Mouse (Mus musculus) liver, embryonic 14.5 days (tissue): ENCODE data around the gene Gm1043. TPM values are rescaled to one million over a fixed set of nuclear protein-coding genes. Genes with fewer than 3 reads are reported as not detected.

Source experiments
- ATAC-seq: fragments of 200-750 bp; cut with Nextera tagmentation; 2 replicates; pipeline ENCODE4 v1.8.0; 2017; ENCODE audit warnings: moderate number of reproducible peaks, mild to moderate bottlenecking, moderate library complexity; ENCODE audit not compliant: insufficient read depth
- DNase-seq, 3 experiments: peaks; one replicate each; pipeline ENCODE4 v3.0.0-alpha.2; 2012 to 2013; ENCODE audit warnings: low read depth in 3 of 3, low spot score in 3 of 3
- H3K27ac ChIP-seq: fragments of 300-500 bp; sonication (generic); 2 replicates; pipeline ENCODE4 v1.5.1; 2014; ENCODE audit warnings: moderate library complexity, mild to moderate bottlenecking, control low read depth, inconsistent platforms
- H3K27me3 ChIP-seq: fragments of 300-500 bp; sonication (generic); 2 replicates; pipeline ENCODE4 v1.6.1; 2014; ENCODE audit warnings: mild to moderate bottlenecking, low read length, moderate library complexity; ENCODE audit not compliant: control insufficient read depth, insufficient read depth
- H3K36me3 ChIP-seq: fragments of 300-500 bp; sonication (generic); replicated peaks from 2 replicates; pipeline ENCODE4 v1.6.1; 2014; ENCODE audit warnings: low read depth; ENCODE audit not compliant: control insufficient read depth, insufficient read depth
- H3K4me1 ChIP-seq, 2 experiments: fragments of 200-500 bp in 1 of 2; fragments of 300-500 bp in 1 of 2; sonication (generic) in 1 of 2; replicated peaks; 2 replicates each; pipeline ENCODE4 v1.6.1; 2012 to 2014; ENCODE audit warnings: antibody characterized with exemption in 1 of 2, inconsistent platforms in 1 of 2, low read length in 1 of 2; ENCODE audit not compliant: control insufficient read depth in 2 of 2, insufficient read depth in 2 of 2
- H3K4me2 ChIP-seq: fragments of 300-500 bp; sonication (generic); 2 replicates; pipeline ENCODE4 v1.6.1; 2014; ENCODE audit warnings: low read depth, mild to moderate bottlenecking, control low read depth, moderate library complexity
- H3K4me3 ChIP-seq, 2 experiments: fragments of 200-500 bp in 1 of 2; fragments of 300-500 bp in 1 of 2; sonication (generic) in 1 of 2; 2 replicates each; pipeline ENCODE4 v1.5.1; 2012 to 2014; ENCODE audit warnings: low read depth in 2 of 2, low read length in 2 of 2, mild to moderate bottlenecking in 2 of 2, control low read depth in 1 of 2, inconsistent platforms in 1 of 2, moderate library complexity in 1 of 2; ENCODE audit not compliant: insufficient read depth in 1 of 2
- H3K9ac ChIP-seq: fragments of 300-500 bp; sonication (generic); replicated peaks from 2 replicates; pipeline ENCODE4 v1.6.1; 2014; ENCODE audit warnings: mild to moderate bottlenecking, control low read depth, moderate library complexity
- H3K9me3 ChIP-seq: fragments of 300-500 bp; sonication (generic); 2 replicates; pipeline ENCODE4 v1.6.1; 2016; ENCODE audit warnings: low read length, mixed read lengths; ENCODE audit not compliant: control insufficient read depth
- CTCF ChIP-seq: IDR thresholded peaks from 2 replicates; pipeline ENCODE4 v1.5.1; 2016; ENCODE audit warnings: antibody characterized with exemption, low read depth, control low read depth
- EP300 ChIP-seq: IDR thresholded peaks from 2 replicates; pipeline ENCODE4 v1.6.1; 2016; ENCODE audit warnings: antibody characterized with exemption, low read depth
- WGBS: fragments of 180-500 bp; shearing (Covaris S2); extraction: QIAGEN DNeasy Blood & Tissue Kit; methylation state at CpG from one replicate; pipeline ENCODE4 v1.1.7; 2014; ENCODE audit not compliant: insufficient replicate concordance; 5-methylcytosine and 5-hydroxymethylcytosine counted together
- polyA plus RNA-seq, 2 experiments: library from polyadenylated mRNA; depleted of rRNA in 1 of 2; stranded (reverse) in 1 of 2; unstranded in 1 of 2; fragments of >200 nt; fragmentation: Nextera tagmentation in 1 of 2; extraction: Ambion mirVana in 1 of 2; gene quantifications; 2 replicates each; pipeline versions ENCODE4 v1.2.1 to v1.2.3; 2012 to 2014

Gm1043 gene
- polyA plus RNA-seq, 2 experiments = not detected

DNA sequence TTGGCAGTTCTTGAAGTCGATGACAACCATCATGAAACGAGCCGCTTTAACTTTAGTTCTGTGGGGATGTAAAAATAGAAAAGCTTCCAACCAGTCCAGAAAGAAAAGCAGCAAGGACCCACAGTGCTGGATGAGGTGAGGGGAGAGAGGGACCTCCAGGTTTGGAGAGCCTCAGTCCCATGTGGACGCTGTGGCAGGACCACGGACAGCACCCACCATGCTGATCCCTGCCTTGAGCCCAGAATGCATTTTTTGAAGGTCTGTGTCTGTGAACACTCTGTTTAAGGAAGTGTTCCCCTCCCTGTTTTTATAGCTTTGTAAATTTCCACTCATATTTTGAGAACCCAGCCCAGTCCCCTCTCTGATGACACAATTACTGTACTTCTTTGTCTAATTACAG, 172.1 kb downstream of the Gm1043 start:
- H3K9me3 ChIP-seq = no peaks in the 10 kb centered on the region
- no peak overlapping the region for H3K9ac ChIP-seq
- H3K4me3 ChIP-seq = no peak overlapping the region
- WGBS = 34% methylated on average over 5 of the region's 5 CpGs
- ATAC-seq (no peak), DNase-seq (no peak)
- H3K36me3 ChIP-seq = no peaks in the 10 kb centered on the region
- no peak overlapping the region for H3K27ac ChIP-seq
- H3K4me2 ChIP-seq = no peak overlapping the region
- no peaks in the 10 kb centered on the region for H3K4me1 ChIP-seq
- no peaks in the 10 kb centered on the region for H3K27me3 ChIP-seq
- no peak for TF ChIP-seq EP300
- no peak for TF ChIP-seq CTCF

DNA sequence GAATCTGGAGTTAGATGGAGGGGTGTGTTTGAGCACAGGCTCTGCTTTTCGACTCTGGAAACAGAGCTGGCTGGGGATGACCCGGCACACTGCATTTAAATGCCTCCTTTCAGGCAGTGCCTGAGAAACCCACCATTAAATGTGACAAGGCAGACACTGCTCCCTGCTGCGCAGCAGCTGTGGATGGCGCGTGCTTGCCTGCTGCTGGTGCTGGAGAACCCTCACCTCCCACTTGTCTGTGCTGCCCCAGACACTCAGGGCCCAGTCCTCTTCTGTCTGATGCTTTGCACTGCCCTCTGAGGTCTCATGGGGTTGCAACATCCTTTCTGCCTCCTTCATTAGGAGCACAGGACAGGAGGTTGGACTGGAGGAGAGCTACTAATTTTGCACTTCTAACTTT, 176.6 kb downstream of the Gm1043 start:
- Histone ChIP-seq H3K36me3 (no peaks in the 10 kb centered on the region), H3K9ac (no peak overlapping the region), H3K4me1 (no peaks in the 10 kb centered on the region), H3K9me3 (no peaks in the 10 kb centered on the region), H3K4me2 (no peak overlapping the region), H3K4me3 (no peak overlapping the region), H3K27me3 (no peaks in the 10 kb centered on the region), H3K27ac (no peak overlapping the region)
- 69% methylated on average over 5 of the region's 5 CpGs for WGBS
- DNase-seq (no peak), ATAC-seq (no peak)
- TF ChIP-seq CTCF = no peak
- no peak for TF ChIP-seq EP300

DNA sequence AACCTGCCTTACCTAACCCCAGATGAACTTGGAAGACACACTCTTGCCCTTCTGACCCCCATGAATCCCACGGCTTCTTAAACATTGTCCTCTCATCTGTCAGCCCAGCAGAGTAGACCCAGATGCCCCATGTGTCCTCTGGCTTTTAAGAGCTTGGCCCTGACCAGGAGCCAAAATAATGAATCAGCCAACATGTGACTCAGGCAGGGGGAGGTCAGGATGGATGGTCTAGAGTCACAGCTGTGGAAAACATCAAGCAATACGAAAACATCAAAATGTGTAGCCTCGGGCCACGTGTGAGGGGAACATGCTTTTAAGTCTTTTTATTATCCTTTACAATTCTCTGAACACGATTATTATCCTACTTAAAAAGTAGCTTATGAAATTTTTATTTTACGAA, 178.6 kb downstream of the Gm1043 start:
- H3K27me3 ChIP-seq = no peaks in the 10 kb centered on the region
- ATAC-seq (no peak), DNase-seq (no peak)
- H3K36me3 ChIP-seq = no peaks in the 10 kb centered on the region
- TF ChIP-seq CTCF (no peak), EP300 (no peak)
- no peaks in the 10 kb centered on the region for H3K9me3 ChIP-seq
- no peaks in the 10 kb centered on the region for H3K4me1 ChIP-seq
- no peak overlapping the region for H3K9ac ChIP-seq
- no peak overlapping the region for H3K27ac ChIP-seq
- WGBS = 50% methylated on average over 6 of the region's 6 CpGs
- H3K4me3 ChIP-seq = no peak overlapping the region
- H3K4me2 ChIP-seq = no peak overlapping the region

Other genes with a start within 250 kb of the Gm1043 start
- gene Ppp2r2c, start 216.9 kb upstream of the Gm1043 start, polyA plus RNA-seq (2012; rRNA removed) = 0.05 TPM in 1 of 2 replicates, not detected in the other
- gene Ppp2r2c, start 216.9 kb upstream of the Gm1043 start, polyA plus RNA-seq (2014; fragmentation: Nextera tagmentation; extraction: Ambion mirVana) = 0.03 TPM in 1 of 2 replicates, not detected in the other
- gene Wfs1, start 96.2 kb upstream of the Gm1043 start, polyA plus RNA-seq (2012; rRNA removed) = 0.73 and 0.84 TPM in 2 replicates
- gene Wfs1, start 96.2 kb upstream of the Gm1043 start, polyA plus RNA-seq (2014; fragmentation: Nextera tagmentation; extraction: Ambion mirVana) = 0.72 and 0.95 TPM in 2 replicates
- gene Crmp1, start 156.6 kb downstream of the Gm1043 start, polyA plus RNA-seq (2012; rRNA removed) = 0.49 and 1.3 TPM in 2 replicates
- gene Crmp1, start 156.6 kb downstream of the Gm1043 start, polyA plus RNA-seq (2014; fragmentation: Nextera tagmentation; extraction: Ambion mirVana) = 0.18 and 0.34 TPM in 2 replicates